Comparison of ENCODE assay signal across 17 mouse cellular contexts in genomic region chr4:133294084-133294483, GRCm38 (mm10). TPM values are rescaled to one million over a fixed set of nuclear protein-coding genes. Genes with fewer than 3 reads are reported as not detected.
A peak's percentile ranks its signal among the peaks of the same experiment; 100 is the strongest.
DNase-seq lines count a peak whose midpoint lies in the region; ATAC-seq and TF ChIP-seq lines count a peak whose summit lies in the region.
"Had no signal": no experiment of that assay in that cellular context is flagged by ENCODE, and none has a peak within 500 bp of the region (broad histone marks: within the 10 kb centered on the region; RNA-seq: fewer than 3 reads in every experiment).

No protein-coding gene starts in this region.

- H3K27ac ChIP-seq in gastrocnemius, adult 2 months: no peak overlapping the region
- 0 out of 2 replicates have a peak overlapping the region, but pooled peaks have one; percentile 76 for H3K27ac ChIP-seq in kidney, postnatal 0 days
- H3K27ac ChIP-seq: heart, adult 2 months; liver, embryonic 14.5 days had no signal

- WGBS in kidney, postnatal 0 days: 40% methylated on average over 11 of the region's 11 CpGs

- ATAC-seq in kidney, postnatal 0 days (replicated peaks; ENCODE audit: low FRiP score, low read depth): no peak; the same call in 1 of the 2 replicates
- ATAC-seq in activated CD4-positive, CD25-positive, alpha-beta regulatory T cell, adult 4 months: no peak
- ATAC-seq: lung, postnatal 0 days had no signal

- intact Hi-C loops in gastrocnemius, adult 2 months (cut with DNase I): no loop called here

- H3K4me3 ChIP-seq in gastrocnemius, adult 2 months: no peak overlapping the region
- no peak overlapping the region for H3K4me3 ChIP-seq in kidney, postnatal 0 days (replicated peaks; ENCODE audit: low read depth, low read length)
- H3K4me3 ChIP-seq: heart, adult 2 months; megakaryocyte, embryonic 14.5 days had no signal

- 0 out of 2 replicates have a peak overlapping the region, but pooled peaks have one; percentile 5 for H3K9ac ChIP-seq in kidney, postnatal 0 days (ENCODE audit: low read depth, low read length)
- H3K9ac ChIP-seq: liver, embryonic 14.5 days had no signal

- no peak for TF ChIP-seq CTCF in gastrocnemius, adult 2 months (IDR thresholded peaks at IDR 0.05)
- TF ChIP-seq CTCF in kidney, postnatal 0 days (IDR thresholded peaks at IDR 0.05; ENCODE audit: low read depth): no peak

- 0 out of 2 replicates have a peak, but pooled peaks cover 4% of the 10 kb centered on the region for H3K4me1 ChIP-seq in kidney, postnatal 0 days (replicated peaks; ENCODE audit: insufficient read depth, low read length)

- H3K4me2 ChIP-seq in kidney, postnatal 0 days (ENCODE audit: low read length): no peak overlapping the region

- H3K36me3 ChIP-seq in kidney, postnatal 0 days (ENCODE audit: insufficient read depth, low read length): no peaks in the 10 kb centered on the region

- DNase-seq in gastrocnemius, adult 2 months: peak; percentile 23
- no peak for DNase-seq in gastrocnemius, adult 8-10 months (ENCODE audit: low spot score in 2 of 2)
- DNase-seq in kidney, postnatal 0 days (ENCODE audit: low spot score): peak; percentile 27
- DNase-seq in kidney, postnatal 14 days: no peak
- DNase-seq in urinary bladder, adult 2 months (ENCODE audit: low spot score): peak; percentile 14
- DNase-seq in urinary bladder, postnatal 14 days (ENCODE audit: low spot score): no peak
- DNase-seq in ovary, postnatal 36 days (ENCODE audit: low spot score): no peak
- DNase-seq: adrenal gland, adult 2 months; cerebellum, adult 2 months; heart, adult 2 months; heart, postnatal 14 days; layer of hippocampus, postnatal 36 days; thymus, adult 18-20 months had no signal

- H3K27me3 ChIP-seq in kidney, postnatal 0 days (ENCODE audit: insufficient read depth, low read length): no peaks in the 10 kb centered on the region

- no peaks in the 10 kb centered on the region for H3K9me3 ChIP-seq in kidney, postnatal 0 days (replicated peaks; ENCODE audit: low read length)
- H3K9me3 ChIP-seq: megakaryocyte, embryonic 14.5 days had no signal

RNA-seq across cellular contexts. Expression of gene Tmem222, which starts 16.5 kb away (rescaled TPM):
- total RNA-seq in gastrocnemius, adult 2 months (2021): 10 to 100 TPM; 21.6 to 25.7 TPM
- total RNA-seq in gastrocnemius, adult 8-10 months (2022): 10 to 100 TPM; 24.5 to 27.8 (median 26.2) TPM
- 74.5 and 81.2 TPM in 2 replicates for polyA plus RNA-seq in kidney, postnatal 0 days (2015; fragmentation: Nextera tagmentation; extraction: Ambion mirVana)
- polyA plus RNA-seq in urinary bladder, adult 2 months (2012; rRNA removed): 81.0 and 92.6 TPM in 2 replicates
- 10 to 100 TPM; 72.4 to 77.5 TPM for polyA plus RNA-seq in activated CD4-positive, CD25-positive, alpha-beta regulatory T cell, adult 4 months (2017; shearing (Covaris generic))

RNA-seq across cellular contexts. Expression of gene Sytl1, which starts 31.2 kb away (rescaled TPM):
- total RNA-seq in gastrocnemius, adult 2 months (2021): not detected
- total RNA-seq in gastrocnemius, adult 8-10 months (2022): under 1 TPM in 1 of 4 experiments, not detected in 3; 0.12 TPM
- 2.5 and 2.8 TPM in 2 replicates for polyA plus RNA-seq in kidney, postnatal 0 days (2015; fragmentation: Nextera tagmentation; extraction: Ambion mirVana)
- polyA plus RNA-seq in urinary bladder, adult 2 months (2012; rRNA removed): 67.1 and 79.6 TPM in 2 replicates
- polyA plus RNA-seq in activated CD4-positive, CD25-positive, alpha-beta regulatory T cell, adult 4 months (2017; shearing (Covaris generic)): 10 to 100 TPM; 29.6 to 45.6 TPM

RNA-seq across cellular contexts. Expression of gene Map3k6, which starts 53.5 kb away (rescaled TPM):
- total RNA-seq in gastrocnemius, adult 2 months (2021): 10 to 100 TPM; 10.5 to 15.0 TPM
- 1 to 10 TPM; 2.5 to 7.8 (median 4.8) TPM for total RNA-seq in gastrocnemius, adult 8-10 months (2022)
- 3.4 and 4.2 TPM in 2 replicates for polyA plus RNA-seq in kidney, postnatal 0 days (2015; fragmentation: Nextera tagmentation; extraction: Ambion mirVana)
- polyA plus RNA-seq in urinary bladder, adult 2 months (2012; rRNA removed): 23.8 and 24.2 TPM in 2 replicates
- polyA plus RNA-seq in activated CD4-positive, CD25-positive, alpha-beta regulatory T cell, adult 4 months (2017; shearing (Covaris generic)): under 1 TPM in 1 of 2 experiments, not detected in 1; 0.42 TPM

RNA-seq across cellular contexts. Expression of gene Wdtc1, which starts 59.2 kb away (rescaled TPM):
- 10 to 100 TPM; 86.7 to 93.4 TPM for total RNA-seq in gastrocnemius, adult 2 months (2021)
- 100 to 1,000 TPM in 2 of 4 experiments, 10 to 100 TPM in 2; 85.4 to 104 (median 95.3) TPM for total RNA-seq in gastrocnemius, adult 8-10 months (2022)
- polyA plus RNA-seq in kidney, postnatal 0 days (2015; fragmentation: Nextera tagmentation; extraction: Ambion mirVana): 9.9 and 11.2 TPM in 2 replicates
- 24.7 and 35.5 TPM in 2 replicates for polyA plus RNA-seq in urinary bladder, adult 2 months (2012; rRNA removed)
- 1 to 10 TPM; 5.5 to 8.9 TPM for polyA plus RNA-seq in activated CD4-positive, CD25-positive, alpha-beta regulatory T cell, adult 4 months (2017; shearing (Covaris generic))

Comparison
In these comparisons a context has a peak if more than half of its experiments do, and no peak if none do; other contexts are left out.
1. DNase-seq: peak in gastrocnemius, adult 2 months (single experiment), kidney, postnatal 0 days (single experiment) and urinary bladder, adult 2 months (single experiment); none in gastrocnemius, adult 8-10 months (0 of 2), kidney, postnatal 14 days (single experiment), urinary bladder, postnatal 14 days (single experiment) and ovary, postnatal 36 days (single experiment).